Mouse (Mus musculus): Measurements from ENCODE around the gene Fggy. TPM values are rescaled to one million over a fixed set of nuclear protein-coding genes. Genes with fewer than 3 reads are reported as not detected.

Gene Fggy
- 10 to 100 TPM; 41.2 to 57.6 TPM for total RNA-seq (2021)
- polyA plus RNA-seq (2012; rRNA removed): 29.0 and 30.9 TPM in 2 replicates
- long read RNA-seq, transcript Fggy-202 (16 exons, 1,891 nt): major isoform, 18 of 41 reads
- long read RNA-seq, partial matches to known transcripts: 4 of 41 reads
- long read RNA-seq, other reads (novel, unspliced or antisense): 19 of 41 reads

DNA sequence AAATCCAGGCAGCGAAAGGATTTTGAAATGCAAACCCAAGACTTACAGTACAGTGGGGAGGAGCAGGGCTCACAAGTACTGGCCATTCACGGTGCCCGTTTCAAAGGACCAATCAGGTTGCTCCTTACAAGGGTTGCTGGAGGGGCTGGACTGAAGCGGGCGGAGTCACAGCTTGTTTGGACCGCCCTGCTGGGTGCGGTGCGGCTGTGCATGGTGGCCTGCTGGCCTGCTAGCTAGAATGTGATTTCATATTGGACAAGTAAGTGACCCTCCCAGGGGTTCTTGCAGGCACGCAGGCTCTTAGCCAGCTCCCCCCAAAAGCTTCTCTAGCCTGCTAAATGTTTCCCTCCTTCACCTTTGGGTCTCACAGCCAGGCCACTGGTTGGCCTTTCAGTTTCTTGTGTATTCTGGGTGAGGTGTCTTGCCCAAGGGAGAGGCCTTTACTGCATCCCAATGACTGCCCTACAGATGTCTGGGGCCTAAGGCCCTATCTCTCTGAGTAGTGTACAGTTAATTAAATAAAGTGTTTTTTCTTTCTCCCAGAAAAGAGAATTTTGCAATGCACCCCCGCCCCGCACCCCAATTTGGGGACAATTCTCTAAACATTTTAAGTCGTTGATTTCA, at the start of gene Fggy:
TSS of gene Fggy (plus strand) at position 175 of the 624 bp plus-strand sequence.
- DNase-seq: peak; percentile 99

DNA sequence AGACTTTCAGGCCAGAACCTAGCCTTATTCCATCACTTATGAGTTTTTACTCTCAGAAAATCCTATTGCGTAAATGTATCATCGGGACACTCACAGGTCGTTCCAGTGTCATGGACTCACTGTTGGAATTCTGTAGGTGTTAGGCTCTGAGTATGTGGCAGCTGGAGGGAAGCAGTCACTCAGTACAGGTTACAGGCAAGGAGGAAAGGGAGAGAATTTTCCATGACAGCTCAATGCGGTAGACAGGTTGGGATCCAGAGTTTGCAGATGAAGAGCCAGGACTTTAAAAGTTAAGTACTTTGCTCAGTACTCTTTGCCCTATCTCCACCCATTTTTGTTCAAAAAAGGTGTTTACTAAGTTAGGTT, 49.4 kb upstream of the Fggy start:
- no peak for DNase-seq

DNA sequence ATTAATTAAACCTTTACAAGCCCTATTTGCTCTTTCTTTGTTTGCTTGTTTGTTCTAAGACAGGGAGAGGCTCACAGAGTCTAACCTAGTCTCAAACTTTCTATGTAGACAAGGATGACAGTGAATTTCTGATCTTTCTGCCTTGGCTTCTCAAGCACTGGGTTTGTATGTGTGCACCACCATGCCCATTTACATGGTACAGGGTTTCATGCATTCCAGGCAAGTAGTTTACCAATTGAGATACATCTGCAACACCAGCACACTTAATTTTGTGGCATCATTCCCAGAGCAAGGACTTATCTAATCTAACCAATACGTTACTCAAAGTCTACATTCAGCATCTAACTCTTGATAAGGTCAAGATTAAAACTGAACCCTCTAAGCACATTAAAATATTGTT, 38.9 kb upstream of the Fggy start:
- no peak for DNase-seq

DNA sequence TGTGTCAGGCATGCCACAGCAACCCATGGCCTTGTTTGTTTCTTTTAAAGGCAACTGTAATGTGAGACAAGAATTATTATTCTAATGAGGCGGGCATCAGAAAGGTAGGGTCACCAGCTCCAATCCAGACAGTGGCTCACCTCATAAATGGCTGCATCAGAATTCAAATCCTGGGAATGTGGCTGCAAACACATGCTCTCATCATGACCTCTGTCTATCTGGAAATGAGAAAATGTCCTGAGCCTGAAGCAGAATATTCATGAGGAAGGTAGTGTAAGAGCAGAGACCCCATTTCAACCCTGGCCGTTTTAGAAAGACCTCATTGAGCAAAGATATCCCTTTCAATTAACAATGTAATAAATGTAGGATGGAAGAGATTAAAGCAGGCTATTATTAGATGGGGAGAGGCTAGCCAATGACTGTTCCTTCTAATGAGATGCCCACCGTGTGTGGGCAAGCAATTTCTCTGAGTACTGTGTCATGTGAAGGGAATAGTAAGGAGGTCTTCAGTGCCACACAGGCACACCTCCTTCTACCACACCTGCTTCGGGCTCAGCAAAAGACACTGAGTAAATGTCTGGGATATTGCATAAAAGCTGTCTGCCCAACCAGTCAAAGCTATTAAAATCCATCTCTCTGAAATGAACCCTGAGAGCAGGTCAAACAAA, 37.2 kb upstream of the Fggy start:
- no peak for DNase-seq

DNA sequence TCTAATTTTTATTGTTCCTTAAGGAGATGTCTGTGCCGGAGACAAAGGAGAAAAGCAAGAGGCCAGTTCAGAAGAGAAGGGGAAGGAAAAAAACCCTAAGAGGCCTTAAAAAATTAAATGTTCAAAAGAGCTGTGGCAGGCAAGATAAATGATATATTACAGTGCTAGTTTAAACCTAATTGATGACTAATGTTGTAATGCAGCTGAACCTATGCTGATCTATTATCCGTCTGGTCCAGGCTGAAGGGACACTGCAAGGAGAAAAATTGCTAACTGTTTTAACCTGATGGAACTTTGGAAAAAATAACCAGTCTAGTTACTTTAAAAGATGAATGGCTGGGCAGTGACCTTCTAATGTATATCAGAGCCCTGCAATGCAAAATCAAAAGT, 36.7 kb upstream of the Fggy start:
- DNase-seq: no peak

DNA sequence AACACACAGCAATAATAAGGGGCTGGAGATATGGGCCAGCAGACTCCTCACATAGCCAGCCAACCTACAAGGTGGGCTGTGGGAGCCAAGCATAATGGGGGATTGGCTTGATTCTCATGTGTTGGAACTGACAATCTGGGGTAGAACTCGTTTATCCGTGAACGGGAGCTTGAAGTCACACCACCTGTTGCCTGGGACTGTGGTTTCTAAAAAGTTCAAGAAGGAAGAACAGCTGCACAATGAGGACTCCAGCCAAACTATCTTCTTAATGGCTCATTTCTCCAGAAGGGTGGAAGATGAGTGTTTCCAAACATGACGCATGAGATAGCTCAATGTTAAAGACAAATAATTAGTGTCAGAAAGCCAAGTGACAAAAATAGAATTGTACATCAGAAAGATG, 30.7 kb upstream of the Fggy start:
- DNase-seq: no peak

DNA sequence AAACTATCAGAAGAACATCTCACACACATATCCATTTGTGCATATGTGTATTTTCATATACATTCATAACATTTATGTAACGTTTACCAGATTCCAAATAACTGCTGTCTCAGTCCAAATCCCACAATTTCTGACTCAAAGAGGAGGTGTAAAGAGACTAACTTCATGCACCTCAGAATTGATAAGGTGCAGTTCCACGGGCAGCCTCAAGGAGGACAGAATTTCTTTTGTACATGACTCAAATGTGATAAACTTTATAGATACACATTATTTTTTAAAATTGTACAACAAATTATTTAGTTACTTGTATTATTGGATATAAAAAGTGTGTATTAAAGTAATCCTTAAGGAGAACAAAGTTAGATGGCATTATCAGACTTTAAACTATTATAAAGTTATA, 26.6 kb upstream of the Fggy start:
- no peak for DNase-seq

DNA sequence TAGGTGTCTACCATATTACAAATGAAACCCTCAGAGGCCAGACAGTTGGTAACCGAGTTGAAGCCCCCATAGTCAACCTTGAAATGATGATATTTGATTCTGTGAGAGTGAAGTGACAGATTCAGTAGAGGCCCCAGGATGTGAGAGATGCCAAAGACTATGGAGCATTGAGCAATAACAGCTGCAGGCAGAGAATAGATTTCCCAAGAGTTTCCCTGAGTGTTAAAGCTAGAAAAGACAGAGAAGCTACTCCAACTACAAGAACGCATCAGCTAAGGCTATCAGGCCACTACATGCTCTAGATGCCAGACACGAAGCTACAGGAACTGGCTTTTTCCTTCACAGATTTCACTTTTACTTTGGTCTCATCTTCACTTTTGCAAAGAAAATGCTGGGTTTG, 23.4 kb upstream of the Fggy start:
- no peak for DNase-seq

DNA sequence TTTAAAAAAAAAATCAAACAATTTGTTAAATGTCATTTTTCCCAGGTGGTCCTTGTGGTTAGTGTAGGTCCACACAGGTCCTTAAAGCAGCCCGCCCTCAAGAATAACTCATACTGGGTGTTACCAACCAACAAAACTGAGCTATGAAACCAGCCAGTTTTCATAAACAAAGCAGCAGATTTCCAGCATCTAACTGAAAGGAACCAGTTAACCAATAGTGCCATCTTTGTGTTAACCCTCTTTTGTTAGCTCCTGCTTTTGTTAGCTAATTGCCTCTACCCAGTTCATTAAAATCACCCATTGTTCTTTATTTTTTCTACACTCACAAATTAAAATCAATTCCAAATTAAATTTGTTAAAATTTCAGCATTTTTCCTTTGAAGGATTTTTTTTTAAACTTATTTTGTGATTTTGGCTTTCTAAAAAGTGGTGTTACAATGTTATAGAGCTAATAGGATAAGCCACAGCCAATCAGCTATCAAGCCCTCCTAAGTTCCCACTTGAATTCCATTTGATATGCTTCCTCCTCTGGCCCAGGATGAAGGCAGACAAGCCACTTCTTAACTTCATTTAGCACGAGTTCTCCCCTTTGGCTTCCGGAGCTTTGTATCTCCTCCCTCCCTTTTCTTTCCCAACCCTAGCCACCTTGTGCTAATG, 15.8 kb upstream of the Fggy start:
- no peak for DNase-seq

DNA sequence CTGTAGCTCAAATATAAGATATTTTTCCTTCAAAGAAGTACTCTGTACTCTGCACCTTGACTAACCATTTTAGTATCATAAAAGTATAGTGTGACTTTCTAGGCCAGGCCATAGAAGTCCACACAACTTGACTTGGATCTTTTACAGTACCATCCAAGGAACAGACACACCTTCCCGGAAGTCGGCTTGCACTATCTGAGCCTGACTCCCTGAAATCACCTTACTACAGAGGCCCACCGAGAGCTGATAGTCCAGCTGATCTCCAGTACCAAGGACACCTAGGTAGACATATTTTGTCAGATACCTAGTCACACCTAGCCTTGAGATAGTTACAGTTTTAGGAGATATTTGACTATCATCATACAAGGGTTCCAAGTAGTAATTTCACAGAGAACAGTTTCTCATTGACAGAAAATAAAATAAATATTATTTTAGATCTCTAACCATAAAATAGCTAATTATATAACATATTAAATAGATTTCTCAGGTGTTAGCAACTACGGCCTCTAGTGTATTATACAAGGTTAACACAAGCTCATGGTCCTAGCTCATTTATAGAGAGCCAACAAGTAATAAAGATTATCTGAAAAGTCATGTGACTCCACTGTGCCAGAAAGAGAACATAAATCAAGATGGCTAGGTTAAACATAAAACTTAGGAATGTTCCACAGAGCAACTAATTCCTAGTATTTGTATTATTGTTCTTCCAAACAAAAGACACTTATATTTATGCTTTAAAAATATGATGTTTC, 15.1 kb upstream of the Fggy start:
- DNase-seq: no peak

DNA sequence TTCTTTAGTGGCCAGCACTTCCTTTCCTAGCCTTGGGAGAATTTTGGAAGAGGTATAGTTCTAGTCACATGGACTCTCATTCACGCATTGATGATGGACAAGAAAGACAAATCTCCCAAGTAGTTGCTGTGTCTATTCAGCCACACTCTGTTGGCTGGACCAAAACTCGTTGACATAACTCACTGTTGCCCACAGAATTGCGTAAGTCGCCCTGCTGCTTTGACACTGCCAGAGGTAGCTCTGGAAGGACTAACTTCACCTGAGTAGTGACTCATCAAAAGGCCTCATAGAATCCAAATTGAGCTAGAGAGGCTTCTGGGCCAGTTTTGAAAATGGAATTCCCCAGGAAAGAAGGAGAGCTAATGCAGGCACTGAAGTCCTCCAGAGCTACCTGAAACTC, 13.8 kb upstream of the Fggy start:
- no peak for DNase-seq

DNA sequence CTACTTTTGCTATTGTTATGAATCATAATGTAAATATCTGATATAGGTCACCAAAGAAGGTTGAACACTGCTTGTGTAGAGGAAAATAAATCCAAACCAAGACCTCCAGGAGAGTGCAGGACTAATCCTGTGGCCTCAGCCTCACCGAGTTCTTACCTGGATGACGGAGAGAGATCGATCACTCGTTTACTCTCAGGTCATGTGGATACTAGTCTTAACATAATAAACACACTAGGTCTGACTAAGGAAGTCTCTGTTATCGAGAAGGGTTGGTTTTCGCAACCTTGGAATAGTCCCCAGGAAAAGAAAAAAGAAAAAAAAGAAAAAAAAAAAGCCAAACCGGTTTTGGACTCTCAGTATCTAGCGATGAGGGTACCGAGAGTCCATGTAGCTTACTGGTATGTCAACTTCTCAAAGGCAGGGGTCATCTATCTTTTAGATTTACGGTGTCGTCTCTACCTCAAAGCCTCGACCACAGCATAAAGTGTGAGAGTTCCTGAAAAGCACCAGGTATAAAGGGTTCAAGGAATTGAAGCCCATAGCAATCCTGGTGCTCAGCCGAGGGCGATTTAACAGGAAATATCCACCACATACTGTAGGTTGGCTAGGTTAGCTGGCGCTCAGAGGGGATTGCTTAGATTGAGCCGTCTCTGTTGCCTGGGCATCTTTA, 509 bp upstream of the Fggy start:
- no peak for DNase-seq

DNA sequence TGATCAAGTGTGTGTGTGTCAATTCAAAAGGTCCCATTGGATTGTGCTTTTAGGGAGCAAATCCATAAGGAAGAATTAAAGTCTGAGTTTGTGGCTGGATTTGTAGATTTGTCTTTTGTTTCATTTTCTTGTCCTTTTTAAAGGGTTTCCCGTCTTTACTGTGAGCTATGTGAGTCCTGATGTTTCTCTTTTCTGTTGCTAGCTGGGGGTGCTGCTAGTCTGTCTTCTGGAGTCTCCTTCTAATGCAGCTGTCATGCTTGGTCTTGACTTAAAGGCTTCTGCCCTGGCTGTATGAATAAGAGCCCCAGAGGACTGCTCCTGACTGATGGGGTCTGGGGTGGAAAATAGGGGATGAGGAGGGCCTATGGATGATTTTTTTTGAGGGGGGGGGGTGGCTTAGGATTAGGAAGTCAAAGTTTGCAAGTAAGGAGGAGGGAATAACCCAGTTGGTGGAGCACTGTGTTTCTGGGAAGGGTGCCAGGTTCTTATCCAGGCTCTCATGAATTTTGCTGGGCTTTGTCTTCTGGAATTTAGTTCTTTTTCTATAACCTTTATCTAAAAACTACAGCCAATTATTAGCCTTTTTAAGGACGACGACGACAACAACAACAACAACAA, 1.1 kb downstream of the Fggy start:
- peak; percentile 65 for DNase-seq

DNA sequence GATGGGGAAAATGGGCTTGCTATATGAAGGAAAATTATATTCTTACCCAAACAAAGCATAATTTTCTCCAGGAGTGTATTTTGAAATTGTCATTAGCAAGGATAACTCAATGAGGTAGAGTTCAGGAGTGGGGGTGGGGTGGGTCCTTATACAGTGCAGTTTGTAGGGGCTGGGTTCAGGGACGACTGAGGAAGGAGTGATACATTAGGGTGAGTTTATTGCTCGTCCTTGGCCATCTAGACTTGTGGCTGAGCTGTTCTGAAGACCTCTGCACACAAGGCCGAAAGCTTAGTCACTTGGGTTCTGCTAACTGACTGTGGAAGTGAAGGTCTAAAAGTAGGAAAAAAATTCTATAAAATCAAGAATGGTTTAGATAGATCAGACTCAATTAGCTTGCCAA, 14.3 kb downstream of the Fggy start:
- DNase-seq: peak; percentile 76

DNA sequence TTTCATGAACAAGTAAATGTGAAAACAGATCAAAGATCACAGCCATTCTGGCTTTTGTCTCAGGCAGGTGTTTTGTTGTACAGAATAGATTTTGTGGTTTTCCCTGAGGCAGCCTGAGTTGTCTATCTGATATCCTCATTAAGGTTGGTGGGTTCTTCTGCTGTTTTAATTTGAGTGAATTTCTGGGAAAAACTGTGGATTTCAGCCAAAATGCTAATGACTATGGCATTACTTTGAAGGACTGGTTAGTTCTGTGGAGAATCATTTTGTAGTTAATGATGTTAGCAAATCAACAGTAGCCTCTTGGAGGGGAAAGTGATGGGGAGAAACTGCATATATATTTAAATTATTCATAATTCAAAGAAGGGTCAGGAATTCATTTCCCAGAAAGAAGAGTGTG, 16.4 kb downstream of the Fggy start:
- DNase-seq: no peak

DNA sequence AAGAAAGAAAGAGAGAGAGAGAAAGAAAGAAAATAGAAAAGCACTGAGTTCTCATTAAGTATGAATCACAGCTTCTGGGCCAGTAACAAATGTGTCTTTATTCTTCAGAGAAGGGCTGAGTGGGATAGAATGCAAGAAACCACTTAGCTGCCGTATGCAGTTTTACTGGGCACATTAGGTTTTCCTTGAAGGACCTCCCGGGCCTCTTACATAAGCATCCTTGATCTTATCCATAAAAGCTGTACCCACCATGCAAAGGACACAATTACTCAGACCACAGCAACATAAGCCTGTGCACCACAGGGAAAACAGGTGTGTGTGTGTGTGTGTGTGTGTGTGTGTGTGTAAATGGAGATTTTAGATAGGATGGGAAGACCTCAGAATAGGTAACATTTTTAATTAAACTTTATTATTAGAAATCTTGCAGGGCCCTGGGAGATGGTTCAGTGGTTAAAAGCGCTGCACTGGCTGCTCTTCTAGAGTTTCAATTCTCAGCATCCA, 18.2 kb downstream of the Fggy start:
- DNase-seq: peak; percentile 27

DNA sequence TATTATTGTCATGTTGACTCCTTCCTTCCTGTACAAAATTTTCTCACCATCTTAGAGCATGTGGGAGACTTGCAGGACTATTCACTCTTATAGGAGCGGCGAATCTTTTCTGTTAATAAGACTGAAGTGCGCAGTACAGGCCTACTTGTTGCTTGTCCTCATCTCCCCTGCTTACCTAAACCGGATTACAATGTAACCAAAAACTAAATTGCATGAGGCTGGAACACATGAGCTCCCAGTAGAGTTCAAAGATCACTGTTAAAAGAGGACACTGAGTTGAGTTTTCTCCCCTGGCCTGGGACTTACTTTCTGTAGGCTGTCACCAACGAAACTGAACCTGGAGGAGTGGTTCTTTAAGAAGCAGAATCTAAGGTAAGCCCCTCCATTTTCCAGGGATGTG, 21.9 kb downstream of the Fggy start:
- no peak for DNase-seq

DNA sequence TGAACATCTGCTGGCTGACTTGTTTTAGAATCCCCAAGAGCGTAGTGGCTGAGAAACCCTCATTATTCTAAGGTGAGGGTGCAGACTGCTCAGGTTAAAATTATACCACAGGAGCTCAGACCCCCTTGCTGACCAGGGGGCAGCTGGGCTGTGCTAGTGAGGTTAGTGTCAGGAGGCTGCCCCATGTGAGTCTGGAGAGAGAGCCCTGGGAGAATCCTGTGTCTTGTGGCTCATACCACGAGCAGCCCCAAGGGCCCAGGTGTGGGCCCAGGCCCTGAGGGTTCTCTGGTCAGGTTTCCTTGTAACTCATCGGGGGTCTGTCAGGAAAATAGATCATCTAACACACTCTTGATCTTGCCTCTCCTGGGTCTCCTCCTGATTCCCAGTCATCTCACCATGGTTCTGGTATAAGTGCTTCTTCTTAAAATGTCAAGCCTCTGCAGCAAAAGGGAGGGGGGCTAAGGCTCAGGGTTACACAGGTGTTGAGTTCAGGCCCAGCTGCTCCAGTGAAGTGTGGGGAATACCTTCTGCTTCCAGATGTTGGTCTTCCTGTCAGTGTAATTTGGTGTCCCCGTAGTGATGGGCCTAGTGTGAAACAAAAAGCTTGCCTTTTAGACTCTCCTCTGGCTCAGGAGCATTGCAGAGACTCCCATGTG, 26.9 kb downstream of the Fggy start:
- DNase-seq: no peak

DNA sequence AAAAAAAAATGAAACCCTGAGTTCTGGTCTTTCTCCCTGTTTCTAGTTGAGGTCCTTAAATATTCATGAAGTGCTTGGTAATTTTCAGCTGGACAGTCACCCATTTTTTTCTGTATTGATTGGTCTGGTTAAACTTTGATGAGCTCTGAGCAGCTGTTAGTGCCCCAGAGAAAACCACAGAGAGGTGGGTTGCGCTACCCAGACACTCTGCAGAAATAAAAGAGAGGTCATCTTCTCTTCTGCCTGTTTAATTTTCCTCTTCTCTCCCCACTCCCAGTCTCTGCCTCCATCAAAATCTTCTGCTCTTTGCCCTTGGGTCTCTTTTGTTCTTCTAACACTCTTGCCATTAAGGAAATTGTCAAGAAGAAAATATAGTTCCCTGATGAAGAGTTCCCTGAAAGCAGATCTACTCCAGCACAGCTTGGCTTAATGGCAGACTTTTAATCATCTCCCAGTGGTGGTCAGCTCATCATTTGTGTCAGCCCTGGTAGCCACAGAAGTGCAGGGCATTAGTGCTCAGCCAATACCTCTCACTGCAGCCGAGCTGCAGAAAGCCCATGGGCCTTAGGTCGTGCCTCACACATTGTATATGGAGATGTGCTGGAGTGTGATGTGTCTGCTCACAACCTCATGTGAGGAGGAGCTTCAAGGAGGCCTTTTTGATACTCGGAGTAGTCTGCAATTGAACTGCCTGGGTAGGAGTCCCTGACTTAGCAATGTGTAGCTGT, 29.1 kb downstream of the Fggy start:
- DNase-seq: no peak

DNA sequence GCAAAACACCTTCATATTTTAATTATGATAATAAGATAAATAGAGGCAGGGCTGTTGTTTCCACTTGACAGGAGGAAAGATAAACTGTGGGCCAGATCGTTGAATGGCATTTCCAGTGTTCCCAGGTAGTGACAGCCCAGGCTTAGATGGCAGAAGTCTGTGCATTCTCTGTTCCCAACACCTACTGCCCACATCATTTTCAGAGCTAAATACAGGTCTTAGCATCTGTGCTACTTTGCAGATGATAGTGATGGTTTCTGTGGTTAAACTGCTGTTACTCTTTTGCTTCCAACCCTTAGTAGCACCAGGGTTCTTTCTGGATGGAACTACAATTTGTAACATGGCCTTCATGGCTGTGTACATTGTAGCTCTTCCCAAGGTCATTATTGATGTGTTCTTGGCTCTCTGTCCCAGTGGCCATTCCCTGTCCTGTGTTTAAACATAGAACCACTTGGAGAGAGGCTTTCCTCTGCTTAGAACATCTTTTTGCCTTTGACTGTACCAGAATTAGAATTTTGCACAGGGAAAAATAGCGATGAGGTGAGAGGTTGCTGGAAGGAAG, 31.5 kb downstream of the Fggy start:
- peak; percentile 47 for DNase-seq

All from adrenal gland, adult 2 months (tissue).